Mouse (Mus musculus) myocyte (in vitro differentiated cells): ENCODE measurements around the gene Pmel.

Source experiments
- POLR2AphosphoS2 ChIP-seq: IDR thresholded peaks from one replicate; pipeline ENCODE4 v1.6.1; 2011; ENCODE audit warnings: low read depth, control low read depth; ENCODE audit not compliant: insufficient read length
- TCF12 ChIP-seq: IDR thresholded peaks from one replicate; pipeline ENCODE4 v1.6.1; 2011; ENCODE audit warnings: mild to moderate bottlenecking, control low read depth; ENCODE audit not compliant: poor library complexity, insufficient read depth, severe bottlenecking

DNA sequence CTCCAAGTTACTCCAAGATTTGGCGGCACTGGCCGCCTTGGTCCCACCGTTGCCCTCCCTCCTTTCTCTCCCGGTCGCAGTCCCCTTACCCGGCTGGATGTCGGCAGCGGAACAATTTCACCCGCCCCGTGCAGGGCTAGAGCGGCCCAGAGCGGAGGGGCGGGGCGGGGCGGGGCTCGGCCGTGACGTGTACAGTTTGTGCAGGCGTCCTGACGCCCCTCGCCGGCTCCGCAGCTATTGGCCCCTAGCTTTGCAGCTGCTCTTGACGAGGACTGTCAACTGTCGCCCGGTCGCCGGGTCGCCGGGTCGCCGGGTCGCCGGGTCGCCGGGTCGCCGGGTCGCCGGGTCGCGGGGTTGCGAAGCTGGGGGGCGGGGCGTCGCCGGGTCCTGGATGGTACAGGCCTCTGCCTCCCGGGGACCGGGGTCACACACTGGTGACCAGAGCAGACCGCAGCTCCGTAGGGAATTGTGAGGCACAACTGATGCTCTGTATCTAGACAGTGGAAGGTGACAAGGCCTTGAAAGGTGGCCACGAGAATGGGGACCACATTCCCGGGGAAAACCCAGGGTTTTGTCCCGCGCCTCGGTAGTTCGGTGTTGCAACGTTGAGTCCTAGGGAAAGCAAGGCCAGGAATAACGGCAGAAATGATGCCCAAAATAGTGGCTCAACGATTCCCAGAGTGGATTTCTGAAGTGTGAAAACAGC lies 30.1 kb upstream of the Pmel start, which contains the start of gene Suox:
- no peak for TF ChIP-seq TCF12
- no peak for TF ChIP-seq POLR2AphosphoS2
